Mouse (Mus musculus) intestine, embryonic 14.5 days (tissue): ENCODE measurements around the gene 1700013G24Rik. TPM values are rescaled to one million over a fixed set of nuclear protein-coding genes. Genes with fewer than 3 reads are reported as not detected.

ENCODE experiments used
- ATAC-seq: fragments of 200-750 bp; cut with Nextera tagmentation; replicated peaks from 2 replicates; pipeline ENCODE4 v1.8.0; 2017; ENCODE audit warnings: low read depth, moderate number of reproducible peaks, moderate TSS enrichment, moderate library complexity; ENCODE audit not compliant: low FRiP score, low TSS enrichment
- DNase-seq: peaks from one replicate; pipeline ENCODE4 v3.0.0-alpha.2; 2018; ENCODE audit warnings: low spot score
- H3K27ac ChIP-seq: fragments of 300-500 bp; sonication (generic); 2 replicates; pipeline ENCODE4 v1.5.1; 2014; ENCODE audit warnings: low read depth, mild to moderate bottlenecking, control low read depth
- H3K27me3 ChIP-seq: fragments of 300-500 bp; sonication (generic); replicated peaks from 2 replicates; pipeline ENCODE4 v1.6.1; 2014; ENCODE audit warnings: low read length, control low read depth; ENCODE audit not compliant: control insufficient read depth, insufficient read depth
- H3K36me3 ChIP-seq: fragments of 300-500 bp; sonication (generic); 2 replicates; pipeline ENCODE4 v1.6.1; 2014; ENCODE audit warnings: low read length, control low read depth; ENCODE audit not compliant: control insufficient read depth, insufficient read depth
- H3K4me1 ChIP-seq: fragments of 300-500 bp; sonication (generic); replicated peaks from 2 replicates; pipeline ENCODE4 v1.6.1; 2014; ENCODE audit warnings: low read length, control low read depth, mixed read lengths; ENCODE audit not compliant: control insufficient read depth, insufficient read depth
- H3K4me2 ChIP-seq: fragments of 300-500 bp; sonication (generic); 2 replicates; pipeline ENCODE4 v1.6.1; 2014; ENCODE audit warnings: low read length
- H3K4me3 ChIP-seq: fragments of 300-500 bp; sonication (generic); 2 replicates; pipeline ENCODE4 v1.5.1; 2014; ENCODE audit warnings: low read depth, low read length, control low read depth, mixed read lengths
- H3K9ac ChIP-seq: fragments of 300-500 bp; sonication (generic); 2 replicates; pipeline ENCODE4 v1.6.1; 2014; ENCODE audit warnings: mild to moderate bottlenecking, low read length
- H3K9me3 ChIP-seq: fragments of 300-500 bp; sonication (generic); 2 replicates; pipeline ENCODE4 v1.6.1; 2016; ENCODE audit warnings: low read length, control low read depth; ENCODE audit not compliant: control insufficient read depth
- WGBS: fragments of 180-500 bp; shearing (Covaris S2); extraction: QIAGEN DNeasy Blood & Tissue Kit; methylation state at CpG from one replicate; pipeline ENCODE4 v1.1.7; 2014; 5-methylcytosine and 5-hydroxymethylcytosine counted together
- polyA plus RNA-seq: library from polyadenylated mRNA; unstranded; fragments of >200 nt; fragmentation: Nextera tagmentation; extraction: Ambion mirVana; gene quantifications from 2 replicates; pipeline ENCODE4 v1.2.1, GENCODE M21; 2014

1700013G24Rik gene
- polyA plus RNA-seq, 1 experiment from 2014 or later = not detected

- Histone ChIP-seq H3K27me3 (no peaks in the 10 kb centered on the region), H3K9ac (peak overlapping the region; percentile 59), H3K4me2 (peak overlapping the region; percentile 71), H3K9me3 (no peaks in the 10 kb centered on the region), H3K4me3 (peak overlapping the region; percentile 65), H3K36me3 (no peaks in the 10 kb centered on the region; the same call in 1 of the 2 replicates), H3K27ac (peak overlapping the region; percentile 29; the same call in 1 of the 2 replicates), H3K4me1 (peaks cover 48% of the 10 kb centered on the region)
- no peak for ATAC-seq
- 38% methylated on average over 15 of the region's 15 CpGs for WGBS
- no peak for DNase-seq
These were observed 17.0 kb downstream of the 1700013G24Rik start for GRCm38 (mm10) chr4:137469845-137470692.

DNA sequence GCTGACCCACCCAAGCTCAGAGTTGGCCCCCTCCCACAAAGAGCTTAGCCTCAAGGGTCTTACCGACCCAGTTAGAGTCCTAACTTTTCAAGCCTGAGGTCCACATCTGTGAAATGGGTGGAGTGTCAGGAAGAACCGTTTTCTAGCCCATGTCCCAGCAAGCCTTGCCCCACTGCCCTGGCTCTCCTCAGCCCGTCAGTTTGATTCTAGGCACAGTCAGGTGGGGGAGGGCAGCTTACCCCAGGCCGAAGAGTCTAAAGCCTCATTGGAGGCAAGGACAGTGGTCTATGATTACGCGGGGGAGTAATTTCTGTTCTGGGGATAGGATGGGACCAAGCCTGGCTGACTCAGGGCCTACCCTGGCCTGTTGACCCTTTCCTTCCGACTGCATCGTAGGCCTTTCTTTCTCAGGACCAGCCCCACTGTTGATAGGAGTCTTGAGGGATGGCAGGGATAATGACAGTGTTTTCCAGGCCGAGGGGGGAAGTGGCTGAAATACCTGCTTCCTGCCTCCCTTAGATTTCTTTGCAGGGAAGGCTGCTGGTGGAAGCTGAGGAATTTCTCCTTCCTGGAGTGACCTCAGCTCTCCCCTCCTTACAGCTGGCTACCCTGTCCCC, 17.7 kb downstream of the 1700013G24Rik start:
- H3K9ac ChIP-seq = peak overlapping the region; percentile 59
- no peaks in the 10 kb centered on the region for H3K9me3 ChIP-seq
- no peaks in the 10 kb centered on the region for H3K27me3 ChIP-seq
- peaks cover 56% of the 10 kb centered on the region for H3K4me1 ChIP-seq
- peak overlapping the region; percentile 65 for H3K4me3 ChIP-seq
- peak overlapping the region; percentile 71 for H3K4me2 ChIP-seq
- H3K36me3 ChIP-seq = no peaks in the 10 kb centered on the region; the same call in 1 of the 2 replicates
- WGBS = 47% methylated on average over 9 of the region's 9 CpGs
- H3K27ac ChIP-seq = peak overlapping the region; percentile 52
- no peak for ATAC-seq
- no peak for DNase-seq

- DNase-seq (no peak), ATAC-seq (no peak)
- Histone ChIP-seq H3K9ac (peak overlapping the region; percentile 20; the same call in 1 of the 2 replicates), H3K4me2 (peak overlapping the region; percentile 71), H3K9me3 (no peaks in the 10 kb centered on the region), H3K36me3 (no peaks in the 10 kb centered on the region; the same call in 1 of the 2 replicates), H3K27me3 (no peaks in the 10 kb centered on the region), H3K4me1 (peaks cover 61% of the 10 kb centered on the region), H3K4me3 (no peak overlapping the region), H3K27ac (peak overlapping the region; percentile 52)
- WGBS = 48% methylated on average over 8 of the region's 8 CpGs
These were observed 18.2 kb downstream of the 1700013G24Rik start for GRCm38 (mm10) chr4:137471326-137471725.

- WGBS = 80% methylated on average over 8 of the region's 8 CpGs
- Histone ChIP-seq H3K4me2 (no peak overlapping the region), H3K9ac (0 out of 2 replicates have a peak overlapping the region, but pooled peaks have one; percentile 3), H3K27ac (0 out of 2 replicates have a peak overlapping the region, but pooled peaks have one; percentile 22), H3K4me1 (peaks cover 71% of the 10 kb centered on the region), H3K9me3 (no peaks in the 10 kb centered on the region), H3K4me3 (no peak overlapping the region), H3K27me3 (no peaks in the 10 kb centered on the region), H3K36me3 (no peaks in the 10 kb centered on the region; the same call in 1 of the 2 replicates)
- DNase-seq = no peak
- ATAC-seq = no peak
These were observed 20.2 kb downstream of the 1700013G24Rik start for GRCm38 (mm10) chr4:137473240-137473639.

GRCm38 (mm10) chr4:137473701-137474388, 20.8 kb downstream of the 1700013G24Rik start:
- no peak for ATAC-seq
- 42% methylated on average over 18 of the region's 18 CpGs for WGBS
- Histone ChIP-seq H3K27ac (peak overlapping the region; percentile 22; the same call in 1 of the 2 replicates), H3K4me1 (peaks cover 75% of the 10 kb centered on the region), H3K36me3 (no peaks in the 10 kb centered on the region; the same call in 1 of the 2 replicates), H3K9ac (0 out of 2 replicates have a peak overlapping the region, but pooled peaks have one; percentile 3), H3K27me3 (no peaks in the 10 kb centered on the region), H3K4me3 (no peak overlapping the region), H3K4me2 (no peak overlapping the region), H3K9me3 (no peaks in the 10 kb centered on the region)
- DNase-seq = no peak

- Histone ChIP-seq H3K9me3 (no peaks in the 10 kb centered on the region), H3K27me3 (no peaks in the 10 kb centered on the region), H3K9ac (no peak overlapping the region), H3K4me3 (no peak overlapping the region), H3K4me2 (no peak overlapping the region), H3K4me1 (peaks cover 79% of the 10 kb centered on the region), H3K36me3 (no peaks in the 10 kb centered on the region; the same call in 1 of the 2 replicates), H3K27ac (no peak overlapping the region)
- WGBS = 84% methylated on average over 7 of the region's 7 CpGs
- DNase-seq = no peak
- no peak for ATAC-seq
These were observed 21.6 kb downstream of the 1700013G24Rik start for GRCm38 (mm10) chr4:137474694-137475093.

DNA sequence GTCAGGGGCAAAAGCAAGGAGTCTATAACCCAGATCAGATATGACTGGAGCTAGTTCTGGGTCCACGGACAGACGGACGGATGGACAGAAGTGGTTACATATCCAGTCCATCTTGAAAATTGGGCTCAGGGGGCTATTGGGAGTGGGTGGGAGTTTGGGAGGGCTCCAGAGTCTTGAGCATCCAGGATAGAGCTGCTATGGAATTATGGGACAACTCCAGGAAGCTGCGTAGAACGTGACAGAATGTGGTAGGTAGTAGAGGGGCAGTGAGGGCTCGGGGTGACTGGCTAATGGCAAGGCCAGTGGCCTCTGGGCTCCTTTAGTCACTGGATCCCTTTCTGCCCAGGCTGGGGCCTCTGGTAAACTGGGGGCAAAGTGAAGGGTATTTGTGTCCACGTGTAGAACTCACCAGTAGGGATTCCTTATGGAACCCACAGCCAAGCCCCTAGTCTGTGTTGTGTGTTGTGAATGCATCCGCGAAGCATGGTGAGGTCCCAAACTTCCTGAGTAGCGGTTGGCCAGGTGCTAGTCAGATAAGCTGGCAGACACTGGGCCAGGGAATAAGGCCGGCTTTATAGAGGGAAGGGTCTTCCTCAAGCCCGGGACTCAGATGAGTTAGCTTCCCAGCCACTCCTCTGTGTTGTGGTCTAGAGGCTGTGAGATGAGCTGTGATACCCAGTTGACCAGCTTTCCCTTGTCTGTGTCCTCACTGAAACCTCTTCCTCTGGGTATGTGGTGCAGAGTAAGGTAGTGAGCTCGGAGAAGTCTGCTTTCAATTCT, 22.4 kb downstream of the 1700013G24Rik start:
- H3K9ac ChIP-seq = no peak overlapping the region
- peak overlapping the region; percentile 50 for H3K4me2 ChIP-seq
- ATAC-seq (no peak), DNase-seq (no peak)
- H3K4me1 ChIP-seq = peaks cover 79% of the 10 kb centered on the region
- H3K27me3 ChIP-seq = no peaks in the 10 kb centered on the region
- no peaks in the 10 kb centered on the region for H3K9me3 ChIP-seq
- WGBS = 76% methylated on average over 13 of the region's 13 CpGs
- H3K4me3 ChIP-seq = no peak overlapping the region
- peak overlapping the region; percentile 45; the same call in 1 of the 2 replicates for H3K27ac ChIP-seq
- no peaks in the 10 kb centered on the region; the same call in 1 of the 2 replicates for H3K36me3 ChIP-seq
